Mouse (Mus musculus) large intestine, adult 2 months (tissue): Measurements from ENCODE around the gene Bhlha9. TPM values are rescaled to one million over a fixed set of nuclear protein-coding genes. Genes with fewer than 3 reads are reported as not detected.
"Not testable (repeated sequence)": the region's sequence is repeated elsewhere in the genome, so short reads cannot be mapped to it uniquely, and the experiment has no call there.

Experiments
- DNase-seq: peaks from one replicate; pipeline ENCODE4 v3.0.0-alpha.2; 2012; ENCODE audit warnings: low read depth, low spot score
- WGBS: fragments of 180-500 bp; shearing (Covaris S2); methylation state at CpG from one replicate; pipeline ENCODE4 v1.1.7; 2018; 5-methylcytosine and 5-hydroxymethylcytosine counted together
- polyA plus RNA-seq: library from polyadenylated mRNA; depleted of rRNA; stranded (reverse); fragments of >200 nt; gene quantifications from 2 replicates; pipeline ENCODE4 v1.2.3, GENCODE M21; 2012

The Bhlha9 gene
- polyA plus RNA-seq, 1 experiment, result 0.09 TPM

- WGBS, result 57% methylated on average over 14 of the region's 14 CpGs
- DNase-seq, result no peak
Measured at GRCm38 (mm10) chr11:76659138-76659930, 12.9 kb upstream of the Bhlha9 start.

DNA sequence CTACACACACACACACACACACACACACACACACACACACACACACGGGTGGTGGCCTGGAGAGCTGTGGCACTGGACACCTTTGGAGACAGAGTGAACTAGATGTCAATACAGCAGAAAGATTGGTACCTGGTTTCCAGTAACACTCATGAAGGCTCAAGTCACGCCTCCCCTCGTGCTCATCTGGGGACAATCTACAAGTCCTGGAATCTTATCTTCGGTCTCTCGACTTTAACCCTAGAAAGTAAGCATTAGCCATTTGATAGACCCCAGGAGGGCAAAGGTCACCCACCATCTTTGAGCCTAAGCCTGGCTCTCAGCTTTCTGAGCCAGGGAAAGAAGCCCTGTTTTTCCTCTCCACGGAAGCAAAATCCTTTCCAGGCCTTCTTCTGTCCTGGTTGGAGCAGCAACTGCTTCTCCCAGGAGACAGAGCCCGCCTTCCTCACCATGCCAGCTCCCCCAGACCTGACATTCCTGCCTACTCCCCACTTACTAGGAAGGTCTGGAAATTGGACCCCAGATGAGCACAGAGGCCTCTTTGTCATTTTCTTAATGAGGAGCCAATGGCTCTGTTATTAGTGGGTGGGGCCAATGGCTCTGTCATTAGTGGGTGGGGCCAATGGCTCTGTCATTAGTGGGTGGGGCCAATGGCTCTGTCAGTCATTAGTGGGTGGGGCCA is 10.3 kb upstream of the Bhlha9 start:
- DNase-seq, result no peak
- 49% methylated on average over 7 of the region's 7 CpGs for WGBS

DNA sequence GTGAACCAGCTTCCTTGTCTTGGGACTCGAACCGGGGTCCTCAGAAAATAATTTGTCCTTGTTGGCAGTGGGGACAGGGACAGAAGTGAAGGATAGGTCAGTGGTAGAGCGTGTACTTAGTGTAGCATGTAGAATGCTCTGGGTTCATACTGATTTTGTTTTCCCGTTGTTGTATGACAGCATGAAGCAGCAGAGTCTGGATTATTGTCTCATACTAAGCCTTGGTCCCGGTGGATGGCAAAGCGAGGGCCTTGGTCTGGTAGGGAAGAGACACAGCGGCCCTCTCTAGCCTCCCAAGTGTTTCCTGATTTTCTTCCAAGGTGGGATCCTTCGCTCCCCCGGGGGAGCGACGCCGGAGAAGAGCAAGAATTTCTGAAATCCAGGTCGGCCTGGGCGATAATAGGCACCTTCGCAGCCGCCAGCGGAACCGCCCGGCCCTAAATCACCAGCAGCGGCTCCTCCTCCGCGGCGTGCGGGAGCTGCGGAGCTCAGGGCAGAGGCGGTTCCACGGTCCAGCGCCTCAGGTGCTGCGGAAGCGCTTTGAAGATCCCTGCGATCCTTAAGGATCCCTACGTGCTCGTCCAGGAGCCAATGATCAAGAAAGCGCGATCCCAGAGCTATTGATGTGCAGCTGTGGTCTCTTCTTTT is 6.1 kb upstream of the Bhlha9 start:
- 14% methylated on average over 35 of the region's 35 CpGs for WGBS
- no peak for DNase-seq

- DNase-seq, result no peak
- WGBS, result 63% methylated on average over 4 of the region's 4 CpGs
Measured at GRCm38 (mm10) chr11:76667807-76668206, 4.5 kb upstream of the Bhlha9 start.

DNA sequence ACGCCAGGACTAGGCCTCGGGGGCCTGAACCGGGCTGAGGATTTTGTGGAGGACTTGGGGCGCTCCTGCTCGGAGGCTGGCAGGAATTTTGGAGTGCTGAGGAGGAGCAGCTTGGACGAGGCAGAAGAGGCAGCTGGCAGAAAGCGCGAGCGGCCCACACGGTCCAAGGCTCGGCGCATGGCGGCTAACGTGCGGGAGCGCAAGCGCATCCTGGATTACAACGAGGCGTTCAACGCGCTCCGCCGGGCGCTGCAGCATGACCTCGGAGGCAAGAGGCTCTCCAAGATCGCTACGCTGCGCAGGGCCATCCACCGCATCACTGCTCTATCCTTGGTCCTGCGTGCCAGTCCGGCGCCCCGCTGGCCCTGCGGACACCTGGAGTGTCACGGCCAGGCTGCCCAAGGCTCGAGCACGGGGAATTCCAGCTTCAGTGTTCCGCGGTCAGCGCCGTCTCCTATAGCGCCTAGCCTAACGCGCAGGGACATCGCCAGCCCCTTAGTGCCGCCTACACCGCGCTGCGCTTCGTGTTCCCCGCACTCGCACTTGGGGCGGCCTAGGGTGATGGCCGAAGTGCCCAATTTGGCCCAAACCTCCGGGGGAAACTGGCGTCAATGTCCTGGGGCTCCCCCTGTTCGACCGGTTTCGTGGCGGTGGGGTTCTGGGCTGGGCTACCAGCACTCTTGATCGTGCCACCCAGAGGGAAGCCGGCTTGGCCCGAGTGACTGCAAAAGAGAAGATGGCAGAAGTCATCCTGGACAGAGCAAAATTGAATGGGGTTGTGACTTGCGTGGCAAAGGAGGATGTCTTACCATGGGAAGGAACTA is 503 bp downstream of the Bhlha9 start:
- no peak for DNase-seq
- 4% methylated on average over 64 of the region's 64 CpGs for WGBS

DNA sequence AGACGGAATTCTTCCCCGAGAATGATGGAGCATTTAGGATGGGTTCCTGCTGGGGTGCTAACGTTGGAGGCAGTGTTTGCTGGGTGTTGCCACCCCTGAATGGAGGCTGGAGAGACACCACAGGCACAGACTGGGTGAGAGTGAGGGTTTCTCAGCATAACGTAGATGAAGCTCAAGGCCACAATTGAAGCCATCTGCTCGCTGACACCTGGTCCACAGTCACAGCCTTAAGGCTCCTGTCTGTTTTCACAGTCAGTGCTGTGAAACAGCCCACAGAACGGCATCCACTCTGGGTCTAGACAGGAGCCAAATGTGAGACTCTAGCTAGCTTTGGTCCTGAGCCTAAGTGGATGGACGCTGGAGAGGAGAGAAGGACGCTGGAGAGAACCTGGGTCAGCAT is 1.9 kb downstream of the Bhlha9 start:
- WGBS, result 43% methylated on average over 8 of the region's 8 CpGs
- no peak for DNase-seq

- DNase-seq, result no peak
- WGBS, result 44% methylated on average over 4 of the region's 4 CpGs
Measured at GRCm38 (mm10) chr11:76674704-76675103, 2.4 kb downstream of the Bhlha9 start.

- 35% methylated on average over 7 of the region's 8 CpGs for WGBS
Measured at GRCm38 (mm10) chr11:76679508-76679907, 7.2 kb downstream of the Bhlha9 start, which contains the start of gene Trarg1. TSS of gene Trarg1 (plus strand) at chr11:76679808.

GRCm38 (mm10) chr11:76685604-76686003 is 13.3 kb downstream of the Bhlha9 start:
- WGBS, result 66% methylated on average over 2 of the region's 2 CpGs
- no peak for DNase-seq

More at GRCm38 (mm10) chr11:76679508-76679907, 7.2 kb downstream of the Bhlha9 start, which contains the start of gene Trarg1:
- DNase-seq, result not testable (repeated sequence)

- DNase-seq, result no peak
- 85% methylated on average over 3 of the region's 3 CpGs for WGBS
Measured at GRCm38 (mm10) chr11:76692096-76692495, 19.8 kb downstream of the Bhlha9 start.

GRCm38 (mm10) chr11:76695810-76696209 is 23.5 kb downstream of the Bhlha9 start:
- no peak for DNase-seq
- WGBS, result 61% methylated on average over 6 of the region's 6 CpGs

DNA sequence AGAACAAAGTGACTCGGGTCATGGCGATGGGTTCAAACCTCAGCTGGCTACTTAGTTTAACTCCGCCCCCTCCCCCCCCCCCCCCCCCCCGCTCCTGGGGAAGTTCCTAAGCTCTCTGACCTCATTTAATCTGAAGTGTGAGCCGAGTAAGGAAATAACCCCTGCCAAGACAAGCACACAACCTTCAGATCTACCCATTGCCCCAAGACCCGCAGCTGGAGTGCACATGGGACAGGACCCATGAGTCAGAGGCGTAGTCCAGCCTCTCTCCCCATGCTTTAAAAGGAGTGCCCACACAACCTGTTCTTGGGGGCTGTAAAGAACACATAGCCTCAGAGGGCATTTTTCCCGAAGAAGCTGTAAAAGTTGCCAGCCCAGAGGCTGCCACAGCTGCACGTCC is 27.4 kb downstream of the Bhlha9 start:
- WGBS, result 34% methylated on average over 9 of the region's 9 CpGs

GRCm38 (mm10) chr11:76707656-76708055 is 35.4 kb downstream of the Bhlha9 start:
- DNase-seq, result no peak
- WGBS, result 82% methylated on average over 3 of the region's 3 CpGs

More for the DNA sequence above, 27.4 kb downstream of the Bhlha9 start:
- DNase-seq, result no peak

GRCm38 (mm10) chr11:76708066-76708465 is 35.8 kb downstream of the Bhlha9 start:
- 82% methylated on average over 1 of the region's 1 CpGs for WGBS

GRCm38 (mm10) chr11:76708881-76709280 is 36.6 kb downstream of the Bhlha9 start:
- no peak for DNase-seq
- 72% methylated on average over 1 of the region's 1 CpGs for WGBS

More at GRCm38 (mm10) chr11:76708066-76708465, 35.8 kb downstream of the Bhlha9 start:
- DNase-seq, result no peak

- no peak for DNase-seq
- WGBS, result 37% methylated on average over 15 of the region's 17 CpGs
Measured at GRCm38 (mm10) chr11:76709625-76710452, 37.6 kb downstream of the Bhlha9 start.

- whole genome bisulfite sequencing, result 66% methylated on average over 4 of the region's 4 CpGs
- DNase-seq, result no peak
Measured at GRCm38 (mm10) chr11:76717000-76717399, 44.7 kb downstream of the Bhlha9 start.
